Mouse (Mus musculus): ENCODE data around the gene Dnah8. TPM values are rescaled to one million over a fixed set of nuclear protein-coding genes. Genes with fewer than 3 reads are reported as not detected.

Dnah8 gene
- polyA plus RNA-seq, 1 experiment: 0.85 TPM

DNA sequence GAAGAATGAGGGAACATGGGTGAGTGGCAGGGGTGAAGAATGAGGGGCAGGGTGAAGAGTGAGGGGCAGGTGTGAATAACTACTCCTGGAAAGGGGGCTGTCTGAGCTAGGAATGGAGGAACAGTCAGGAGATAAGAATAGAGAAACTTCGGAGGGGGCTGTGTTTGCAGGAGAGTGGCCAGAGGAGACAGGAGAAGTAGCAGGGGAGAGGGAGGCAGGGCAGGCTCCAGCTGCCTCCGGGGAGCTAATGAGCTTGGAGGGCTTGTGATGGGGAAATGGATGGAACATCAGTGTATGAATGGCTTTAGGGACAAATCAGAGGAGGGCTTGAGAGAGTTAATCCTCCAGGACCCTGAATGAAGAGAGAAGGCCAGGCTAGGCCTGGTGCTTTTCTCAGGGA, 272.9 kb downstream of the Dnah8 start:
- WGBS: 25% methylated on average over 2 of the region's 2 CpGs
- peaks cover 4% of the 10 kb centered on the region; the same call in 1 of the 2 replicates for H3K4me1 ChIP-seq (ENCODE audit: control insufficient read depth, insufficient read depth, low read length)
- DNase-seq: no peak
- TF ChIP-seq POLR2A (IDR thresholded peaks at IDR 0.05; ENCODE audit: borderline replicate concordance, insufficient read depth, low read length): no peak
- no peak for TF ChIP-seq CTCF (IDR thresholded peaks at IDR 0.05; ENCODE audit: borderline replicate concordance, insufficient read depth, low read depth, low read length)
- H3K4me3 ChIP-seq (replicated peaks; ENCODE audit: insufficient read depth, low read depth, low read length): no peak overlapping the region
- peaks cover 6% of the 10 kb centered on the region; the same call in 1 of the 2 replicates for H3K27me3 ChIP-seq (ENCODE audit: control insufficient read depth, insufficient read depth, low read length)
- no peak overlapping the region for H3K27ac ChIP-seq (ENCODE audit: insufficient read depth, low read length)

DNA sequence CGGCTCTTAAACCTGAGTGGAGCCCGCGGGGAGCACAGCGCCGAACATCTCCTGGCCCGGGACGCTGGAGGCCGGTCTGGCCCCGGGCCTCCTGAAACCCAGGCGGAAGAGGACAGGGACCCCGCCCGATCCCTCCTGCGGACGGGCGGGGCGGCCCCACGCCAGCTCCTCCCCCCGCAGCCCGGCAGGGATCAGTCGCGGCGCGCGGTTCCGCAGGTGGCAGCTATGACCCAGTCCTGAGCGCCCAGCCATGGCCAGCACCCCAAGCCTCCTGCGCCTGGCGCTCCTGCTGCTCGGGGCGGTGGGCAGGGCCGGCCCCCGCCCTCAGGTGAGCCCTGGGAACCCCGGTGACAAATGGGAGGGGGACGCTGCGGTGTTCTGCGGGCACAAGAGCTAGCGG, 277.5 kb downstream of the Dnah8 start, which contains the start of gene Glp1r:
Gene Glp1r, plus strand, starts transcription at position 191 of the 400 bp plus-strand sequence.
- H3K4me1 ChIP-seq (ENCODE audit: control insufficient read depth, insufficient read depth, low read length): peaks cover 4% of the 10 kb centered on the region; the same call in 1 of the 2 replicates
- H3K4me3 ChIP-seq (replicated peaks; ENCODE audit: insufficient read depth, low read depth, low read length): no peak within 1 kb of the TSS
- no peak within 1 kb of the TSS for H3K27ac ChIP-seq (ENCODE audit: insufficient read depth, low read length)
- H3K27me3 ChIP-seq (ENCODE audit: control insufficient read depth, insufficient read depth, low read length): peaks cover 6% of the 10 kb centered on the region; the same call in 1 of the 2 replicates
- DNase-seq: no peak
- 2% methylated on average over 37 of the region's 37 CpGs for WGBS
- TF ChIP-seq POLR2A (IDR thresholded peaks at IDR 0.05; ENCODE audit: borderline replicate concordance, insufficient read depth, low read length) (no peak), CTCF (IDR thresholded peaks at IDR 0.05; ENCODE audit: borderline replicate concordance, insufficient read depth, low read depth, low read length) (no peak)

DNA sequence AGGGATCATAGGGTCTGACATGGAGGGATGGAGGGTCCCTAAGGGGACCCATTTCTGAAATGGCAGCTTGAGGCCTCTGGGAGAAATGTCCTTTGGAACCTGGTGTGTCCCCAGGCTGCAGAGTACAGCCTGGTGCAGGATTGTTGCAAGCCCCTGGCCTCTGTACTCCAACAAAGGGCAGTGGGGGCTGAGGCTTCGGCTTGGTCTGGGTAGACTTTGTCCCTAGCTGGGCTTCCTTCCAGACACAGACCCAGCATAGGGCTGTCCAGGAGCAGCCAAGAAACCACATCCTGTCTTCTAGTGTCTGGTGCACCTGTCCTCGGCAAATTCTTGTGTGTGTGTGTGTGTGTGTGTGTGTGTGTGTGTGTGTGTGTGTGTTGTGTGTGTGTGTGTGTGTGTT, 279.9 kb downstream of the Dnah8 start:
- H3K27me3 ChIP-seq (ENCODE audit: control insufficient read depth, insufficient read depth, low read length): peaks cover 6% of the 10 kb centered on the region; the same call in 1 of the 2 replicates
- peaks cover 4% of the 10 kb centered on the region; the same call in 1 of the 2 replicates for H3K4me1 ChIP-seq (ENCODE audit: control insufficient read depth, insufficient read depth, low read length)
- no peak for DNase-seq
- no peak overlapping the region for H3K27ac ChIP-seq (ENCODE audit: insufficient read depth, low read length)
- TF ChIP-seq CTCF (IDR thresholded peaks at IDR 0.05; ENCODE audit: borderline replicate concordance, insufficient read depth, low read depth, low read length) (no peak), POLR2A (IDR thresholded peaks at IDR 0.05; ENCODE audit: borderline replicate concordance, insufficient read depth, low read length) (no peak)
- WGBS: 29% methylated on average over 2 of the region's 2 CpGs
- H3K4me3 ChIP-seq (replicated peaks; ENCODE audit: insufficient read depth, low read depth, low read length): no peak overlapping the region

DNA sequence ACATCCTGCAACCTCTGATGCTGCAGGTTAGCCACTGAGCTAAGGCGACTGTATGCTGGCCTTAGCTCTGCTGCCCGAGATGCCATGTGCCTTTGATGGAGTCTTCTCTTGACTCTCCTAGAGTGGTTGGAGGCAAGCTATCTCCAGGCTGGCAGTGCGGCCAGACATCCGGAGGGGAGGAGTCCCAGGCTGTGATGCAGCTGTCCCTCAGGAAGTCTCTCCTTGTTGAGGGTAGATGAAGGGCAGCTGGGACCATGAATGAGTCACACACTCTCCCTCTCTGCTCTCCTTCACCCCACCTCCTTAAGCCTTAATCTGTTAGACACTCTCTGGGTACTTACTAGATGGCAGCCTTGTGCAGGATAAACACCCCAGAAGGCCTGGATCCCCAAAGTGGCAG, 283.4 kb downstream of the Dnah8 start:
- H3K27ac ChIP-seq (ENCODE audit: insufficient read depth, low read length): no peak overlapping the region
- H3K4me3 ChIP-seq (replicated peaks; ENCODE audit: insufficient read depth, low read depth, low read length): no peak overlapping the region
- H3K27me3 ChIP-seq (ENCODE audit: control insufficient read depth, insufficient read depth, low read length): no peaks in the 10 kb centered on the region
- DNase-seq: no peak
- H3K4me1 ChIP-seq (ENCODE audit: control insufficient read depth, insufficient read depth, low read length): peaks cover 10% of the 10 kb centered on the region
- 71% methylated on average over 4 of the region's 4 CpGs for WGBS
- TF ChIP-seq CTCF (IDR thresholded peaks at IDR 0.05; ENCODE audit: borderline replicate concordance, insufficient read depth, low read depth, low read length) (no peak), POLR2A (IDR thresholded peaks at IDR 0.05; ENCODE audit: borderline replicate concordance, insufficient read depth, low read length) (no peak)

DNA sequence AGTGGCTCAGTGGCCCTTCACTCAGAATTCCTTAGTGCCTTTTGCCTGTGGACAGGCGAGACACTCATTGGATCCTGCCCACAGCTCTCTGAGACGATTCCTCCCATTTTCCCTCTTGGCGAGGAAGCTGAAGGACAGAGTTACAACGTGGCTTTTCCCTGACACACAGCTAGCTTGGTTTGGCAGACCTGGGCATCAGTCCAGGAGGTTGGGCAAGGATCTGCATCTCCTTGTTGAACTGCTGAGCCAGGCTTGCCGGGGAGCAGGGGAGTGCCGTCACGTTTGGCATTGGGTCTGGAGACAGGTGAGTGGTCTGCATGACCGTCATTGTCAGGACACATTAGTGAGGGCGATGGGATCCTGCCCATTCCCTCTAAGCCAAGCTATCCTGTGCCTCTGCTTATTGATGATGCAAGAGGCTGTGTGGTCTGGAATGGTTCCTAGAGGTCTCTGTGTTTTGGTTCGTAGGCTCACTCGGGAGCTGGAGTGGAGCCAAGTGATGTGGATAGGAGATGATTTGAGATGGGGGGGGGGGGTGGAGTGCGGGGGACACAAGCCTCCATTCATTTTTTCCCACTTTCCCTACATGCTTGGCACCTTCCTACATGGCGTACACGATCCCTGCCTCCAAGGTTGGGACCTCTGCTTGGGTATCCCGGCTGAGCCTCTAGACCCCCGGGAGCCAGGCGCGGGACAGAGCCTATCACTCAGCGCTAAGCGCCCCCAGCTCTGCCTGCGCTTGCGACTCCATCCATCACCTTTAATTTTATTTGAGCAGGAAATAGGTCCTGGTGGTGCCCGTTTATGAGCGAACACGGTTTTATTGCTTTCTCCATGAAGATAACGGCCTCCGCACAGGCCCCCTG, 286.9 kb downstream of the Dnah8 start:
- peaks cover 10% of the 10 kb centered on the region for H3K4me1 ChIP-seq (ENCODE audit: control insufficient read depth, insufficient read depth, low read length)
- TF ChIP-seq CTCF (IDR thresholded peaks at IDR 0.05; ENCODE audit: borderline replicate concordance, insufficient read depth, low read depth, low read length): no peak
- H3K27me3 ChIP-seq (ENCODE audit: control insufficient read depth, insufficient read depth, low read length): no peaks in the 10 kb centered on the region
- no peak overlapping the region for H3K4me3 ChIP-seq (replicated peaks; ENCODE audit: insufficient read depth, low read depth, low read length)
- DNase-seq: peak; percentile 46 to 49
- H3K27ac ChIP-seq (ENCODE audit: insufficient read depth, low read length): no peak overlapping the region
- 31% methylated on average over 27 of the region's 27 CpGs for WGBS

DNA sequence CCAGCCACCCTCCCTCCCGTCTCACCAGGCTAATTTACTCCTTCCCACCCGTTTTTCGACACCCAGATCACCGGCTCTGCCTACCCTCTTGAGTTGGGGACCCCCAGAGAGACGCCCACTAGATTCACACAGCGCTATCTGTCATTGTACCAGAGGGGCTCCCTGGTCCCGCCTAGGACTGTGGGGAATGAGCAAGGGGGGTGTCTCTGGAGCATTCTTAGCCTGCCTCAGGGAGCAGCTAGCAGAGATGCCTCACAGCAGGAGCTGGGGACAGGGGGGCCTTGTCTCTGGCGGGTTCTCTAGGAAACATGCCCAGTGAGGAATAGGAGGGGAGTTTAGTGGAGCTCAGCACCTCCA, 287.6 kb downstream of the Dnah8 start:
- TF ChIP-seq CTCF (IDR thresholded peaks at IDR 0.05; ENCODE audit: borderline replicate concordance, insufficient read depth, low read depth, low read length) (no peak), POLR2A (IDR thresholded peaks at IDR 0.05; ENCODE audit: borderline replicate concordance, insufficient read depth, low read length) (no peak)
- Histone ChIP-seq H3K4me1 (ENCODE audit: control insufficient read depth, insufficient read depth, low read length) (peaks cover 10% of the 10 kb centered on the region), H3K4me3 (replicated peaks; ENCODE audit: insufficient read depth, low read depth, low read length) (no peak overlapping the region), H3K27me3 (ENCODE audit: control insufficient read depth, insufficient read depth, low read length) (no peaks in the 10 kb centered on the region), H3K27ac (ENCODE audit: insufficient read depth, low read length) (no peak overlapping the region)
- 54% methylated on average over 8 of the region's 8 CpGs for WGBS
- DNase-seq: no peak

DNA sequence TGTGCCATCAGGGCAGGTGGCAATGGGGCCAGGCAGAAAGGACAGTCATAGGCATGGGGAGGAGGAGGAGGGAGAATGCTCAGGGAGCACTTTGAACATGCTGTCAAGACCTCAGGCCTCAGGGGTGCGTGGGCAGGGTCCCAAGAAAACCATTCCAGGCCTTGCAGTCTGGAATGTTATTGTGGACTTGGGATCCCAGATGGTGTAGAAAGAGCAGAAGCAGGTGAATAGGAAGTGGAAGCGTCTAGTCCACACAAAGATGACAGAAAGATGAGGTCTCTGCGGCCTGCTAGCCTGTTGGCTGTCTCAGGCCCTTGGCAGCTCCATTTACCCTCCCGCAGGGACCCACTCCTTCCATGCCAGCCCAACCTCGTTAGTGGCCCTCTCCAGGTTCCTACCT, 288.4 kb downstream of the Dnah8 start:
- DNase-seq: peak in 1 of 2 experiments; percentile 12
- Histone ChIP-seq H3K27me3 (ENCODE audit: control insufficient read depth, insufficient read depth, low read length) (no peaks in the 10 kb centered on the region), H3K4me1 (ENCODE audit: control insufficient read depth, insufficient read depth, low read length) (peaks cover 10% of the 10 kb centered on the region), H3K4me3 (replicated peaks; ENCODE audit: insufficient read depth, low read depth, low read length) (no peak overlapping the region), H3K27ac (ENCODE audit: insufficient read depth, low read length) (no peak overlapping the region)
- 42% methylated on average over 5 of the region's 5 CpGs for WGBS
- TF ChIP-seq CTCF (IDR thresholded peaks at IDR 0.05; ENCODE audit: borderline replicate concordance, insufficient read depth, low read depth, low read length): no peak
- no peak for TF ChIP-seq POLR2A (IDR thresholded peaks at IDR 0.05; ENCODE audit: borderline replicate concordance, insufficient read depth, low read length)

DNA sequence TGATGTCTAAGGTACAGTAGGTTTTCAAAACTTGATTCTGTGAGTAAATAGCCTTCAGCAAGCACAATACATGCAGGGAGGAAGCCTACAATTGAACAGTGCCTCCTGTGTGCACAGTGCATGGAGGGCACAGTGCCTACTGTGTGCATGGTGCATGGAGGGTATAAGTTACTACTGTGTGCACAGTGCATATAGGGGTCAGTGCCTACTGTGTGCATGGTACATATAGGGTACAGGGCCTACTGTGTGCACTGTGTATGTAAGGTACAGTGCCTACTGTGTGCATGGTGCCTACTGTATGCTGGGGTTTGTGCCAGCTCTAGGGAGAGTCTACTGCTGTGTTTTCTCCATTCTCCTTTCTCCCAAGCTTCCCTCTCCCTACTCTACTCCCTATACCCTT, 290.1 kb downstream of the Dnah8 start:
- peaks cover 10% of the 10 kb centered on the region for H3K4me1 ChIP-seq (ENCODE audit: control insufficient read depth, insufficient read depth, low read length)
- H3K4me3 ChIP-seq (replicated peaks; ENCODE audit: insufficient read depth, low read depth, low read length): no peak overlapping the region
- H3K27ac ChIP-seq (ENCODE audit: insufficient read depth, low read length): no peak overlapping the region
- H3K27me3 ChIP-seq (ENCODE audit: control insufficient read depth, insufficient read depth, low read length): no peaks in the 10 kb centered on the region
- TF ChIP-seq POLR2A (IDR thresholded peaks at IDR 0.05; ENCODE audit: borderline replicate concordance, insufficient read depth, low read length): no peak
- no peak for TF ChIP-seq CTCF (IDR thresholded peaks at IDR 0.05; ENCODE audit: borderline replicate concordance, insufficient read depth, low read depth, low read length)
- DNase-seq: no peak
